Mouse (Mus musculus): ENCODE measurements at regions not wholly inside any gene's neighbourhood (a gene's known extent, or its start where the extent isn't known, plus 50 kb on each side); places are given as distances from the start of the nearest gene placed in this dataset.

- peak in 1 of 2 experiments; percentile 25 for DNase-seq
Observed at GRCm38 (mm10) chr7:65772845-65773244, 81.9 kb downstream of the Tm2d3 start.

- peak in 1 of 2 experiments; percentile 9 for DNase-seq
Observed at GRCm38 (mm10) chr7:65773948-65774347, 83.0 kb downstream of the Tm2d3 start.

DNA sequence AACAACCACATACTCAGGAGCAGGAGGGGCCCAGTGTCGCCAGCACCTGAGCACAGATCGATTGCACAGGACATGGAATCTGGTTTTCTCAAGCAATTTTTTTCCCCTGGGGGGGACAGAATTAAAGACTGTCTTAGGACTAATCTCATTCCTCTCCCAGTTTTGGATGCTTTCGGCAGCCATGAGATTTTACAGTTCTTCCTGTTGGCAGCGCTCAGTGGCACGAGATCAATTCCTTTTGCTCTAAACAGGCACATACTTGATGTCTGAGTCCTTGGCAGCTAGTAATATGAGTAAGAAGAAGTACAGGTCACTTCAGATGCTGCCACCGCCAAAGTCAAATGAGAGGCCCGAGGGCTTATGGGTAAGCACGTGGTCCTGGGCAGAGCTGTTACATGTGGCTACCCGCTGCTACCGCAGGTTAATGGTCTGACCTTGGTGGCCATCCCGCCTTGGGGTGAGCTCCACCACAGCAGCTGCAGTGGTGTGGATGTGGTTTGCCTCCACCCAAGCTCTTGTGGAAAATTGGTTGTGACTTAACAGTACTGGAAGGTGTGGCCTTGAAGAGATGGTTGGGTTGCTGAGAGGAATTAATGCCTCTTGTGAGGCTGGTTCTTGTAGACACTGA is 83.5 kb downstream of the Tm2d3 start:
- DNase-seq: no peak

- DNase-seq: no peak
Observed at GRCm38 (mm10) chr7:65775016-65775415, 84.0 kb downstream of the Tm2d3 start.

GRCm38 (mm10) chr7:65779716-65780372 is 81.7 kb upstream of the Pcsk6 start:
- DNase-seq: no peak

DNA sequence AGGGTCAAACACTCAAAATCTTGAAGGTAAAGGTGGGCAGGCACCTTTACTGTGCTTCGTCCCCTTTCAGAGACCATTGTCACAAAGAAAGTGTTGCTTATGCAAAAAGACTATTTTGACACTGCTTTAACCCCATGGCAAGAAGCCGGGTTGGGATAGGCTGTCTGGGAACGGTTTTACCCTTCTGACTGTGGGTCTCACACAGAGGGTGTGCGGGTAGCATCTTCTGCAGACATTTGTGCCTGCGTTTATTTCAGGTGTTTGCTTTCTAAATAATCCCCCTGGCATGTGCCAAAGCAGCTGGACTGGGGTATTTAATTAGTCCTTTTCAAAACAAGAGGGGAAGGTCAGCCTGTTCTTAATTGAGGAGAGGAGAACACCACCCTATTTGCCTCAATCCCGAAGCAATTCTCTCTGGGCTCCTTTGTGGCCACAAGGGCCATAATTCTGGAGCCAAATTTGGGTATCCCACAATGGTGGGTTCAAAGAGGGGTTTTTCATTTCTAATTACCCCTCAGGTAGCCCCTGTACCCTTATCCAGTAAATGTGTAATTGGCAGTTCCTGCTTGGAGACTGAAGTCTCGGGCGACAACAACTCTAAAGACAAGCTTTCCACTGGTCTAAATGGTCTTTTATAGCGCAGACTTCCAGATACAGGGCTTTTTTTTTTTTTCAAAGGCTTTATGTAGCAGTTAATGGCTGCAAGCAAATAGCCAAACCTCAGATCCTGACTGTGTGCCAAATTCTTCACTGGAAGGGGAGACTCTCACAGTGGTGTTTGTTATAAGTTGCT is 80.8 kb upstream of the Pcsk6 start:
- DNase-seq: no peak

DNA sequence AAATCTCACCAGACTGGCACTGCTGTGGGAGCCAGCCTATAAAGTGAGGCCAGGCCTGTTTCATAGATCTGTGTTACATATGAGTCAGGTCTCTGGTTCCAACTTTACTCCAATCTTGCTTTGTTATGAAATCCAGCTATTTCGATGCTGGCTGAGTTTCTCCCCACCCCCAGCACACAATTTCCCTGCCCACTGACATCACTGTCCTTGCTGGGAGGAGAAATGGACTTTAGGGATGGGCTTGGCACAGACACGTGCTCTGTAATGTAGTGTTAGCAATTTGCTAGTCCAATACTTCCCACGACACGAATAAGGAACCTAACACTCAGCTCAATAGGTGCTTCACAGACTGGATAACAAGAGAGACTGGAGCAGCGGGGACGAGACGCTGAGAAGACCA is 79.5 kb upstream of the Pcsk6 start:
- DNase-seq: peak; percentile 34 to 52

DNA sequence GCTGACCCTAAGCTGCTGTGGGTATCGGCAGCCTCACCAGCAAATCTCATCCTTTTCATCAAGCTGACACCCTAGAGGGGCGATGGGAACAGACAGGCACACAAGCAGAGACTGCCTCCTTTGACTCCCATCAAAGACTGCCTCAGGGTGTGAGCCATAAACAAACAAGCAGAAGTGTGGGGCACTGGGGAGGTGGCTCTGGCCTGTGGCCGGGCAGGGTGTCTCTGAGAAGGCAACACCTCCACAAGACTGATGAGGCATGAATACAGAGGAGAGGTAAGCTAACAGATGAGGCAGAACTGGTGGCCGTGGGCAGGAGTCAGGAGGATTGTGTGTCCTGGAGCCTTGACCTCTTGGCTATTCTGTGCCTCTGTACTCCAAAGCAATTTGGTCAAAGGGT is 77.8 kb upstream of the Pcsk6 start:
- DNase-seq: no peak

GRCm38 (mm10) chr7:65786916-65787315 is 74.6 kb upstream of the Pcsk6 start:
- DNase-seq: no peak

DNA sequence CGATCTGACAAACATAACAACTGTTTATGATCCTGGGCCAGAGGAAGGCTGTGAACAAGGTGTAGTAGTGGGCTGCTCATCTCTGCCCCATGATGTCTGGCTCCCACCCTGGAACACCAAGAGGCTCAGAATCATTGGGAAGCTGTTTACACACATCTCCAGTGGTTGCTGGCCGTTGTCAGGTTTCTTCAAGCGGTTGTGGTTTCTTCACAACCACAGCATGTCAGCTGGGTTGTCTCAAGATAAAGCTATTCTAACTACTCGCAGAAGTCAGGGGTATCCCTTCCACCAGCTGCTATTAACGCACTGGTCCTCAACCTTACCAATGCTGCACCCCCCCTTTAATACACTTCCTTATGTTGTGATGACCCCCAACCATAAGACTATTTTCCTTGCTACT is 73.7 kb upstream of the Pcsk6 start:
- no peak for DNase-seq

DNA sequence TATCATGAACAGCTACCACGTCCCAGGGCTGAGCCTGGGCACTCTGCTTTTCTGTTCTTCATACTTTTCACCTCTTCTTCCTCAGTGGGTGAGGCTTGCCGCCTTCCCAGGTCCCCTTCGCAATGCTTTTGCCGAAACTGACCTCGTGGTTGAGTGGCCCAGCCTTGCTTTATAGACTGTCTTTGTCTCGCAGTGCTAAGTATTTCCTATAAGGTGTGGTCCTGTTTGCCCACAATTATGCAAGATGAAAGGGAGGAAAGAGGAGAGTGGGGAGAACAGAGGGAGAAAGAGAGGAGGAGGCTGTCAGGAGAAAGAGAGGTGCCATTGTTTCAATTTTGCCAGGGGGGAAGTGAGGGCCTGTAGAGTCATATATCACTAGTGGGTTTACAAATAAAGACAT is 71.3 kb upstream of the Pcsk6 start:
- DNase-seq: no peak

- no peak for DNase-seq
Observed at GRCm38 (mm10) chr7:65792187-65792823, 69.2 kb upstream of the Pcsk6 start.

GRCm38 (mm10) chr7:65802306-65802705 is 59.2 kb upstream of the Pcsk6 start:
- DNase-seq: peak in 1 of 2 experiments; percentile 6

GRCm38 (mm10) chr7:65802806-65803205 is 58.7 kb upstream of the Pcsk6 start:
- peak; percentile 6 to 16 for DNase-seq

GRCm38 (mm10) chr7:65803422-65804303 is 57.9 kb upstream of the Pcsk6 start:
- DNase-seq: peak; percentile 59 to 83

All from heart, adult 18-20 months (tissue).